Mouse (Mus musculus): ENCODE data around the gene Gm3417. TPM values are rescaled to one million over a fixed set of nuclear protein-coding genes. Genes with fewer than 3 reads are reported as not detected.
"Not testable (repeated sequence)": the region's sequence is repeated elsewhere in the genome, so short reads cannot be mapped to it uniquely, and the experiment has no call there.

The Gm3417 gene
- total and polyA plus RNA-seq, 2 experiments from 2014 or later, result not detected

GRCm38 (mm10) chr17:14949161-14949827 lies 29.3 kb downstream of the Gm3417 start:
- Histone ChIP-seq H3K4me2 (ENCODE audit: low read depth, low read length) (no peak overlapping the region), H3K27me3 (ENCODE audit: control insufficient read depth, insufficient read depth, low read length) (no peaks in the 10 kb centered on the region), H3K36me3 (replicated peaks; ENCODE audit: control insufficient read depth, insufficient read depth, low read length) (peaks cover 66% of the 10 kb centered on the region), H3K4me3 (ENCODE audit: low read depth, low read length) (no peak overlapping the region), H3K27ac (ENCODE audit: low read depth) (no peak overlapping the region), H3K9ac (replicated peaks; ENCODE audit: low read depth, low read length) (no peak overlapping the region), H3K4me1 (ENCODE audit: control insufficient read depth, insufficient read depth) (peaks cover under 1% of the 10 kb centered on the region; the same call in 1 of the 2 replicates), H3K9me3 (replicated peaks; ENCODE audit: control insufficient read depth, low read length) (no peaks in the 10 kb centered on the region)
- DNase-seq (ENCODE audit: low spot score) (no peak), ATAC-seq (ENCODE audit: insufficient read depth, low read depth) (no peak)
- TF ChIP-seq EP300 (IDR thresholded peaks at IDR 0.05; ENCODE audit: low read depth) (no peak), CTCF (IDR thresholded peaks at IDR 0.05; ENCODE audit: low read depth) (no peak)
- WGBS, result 80% methylated on average over 7 of the region's 7 CpGs

- Histone ChIP-seq H3K4me3 (ENCODE audit: low read depth, low read length) (no peak overlapping the region), H3K27ac (ENCODE audit: low read depth) (no peak overlapping the region), H3K9me3 (replicated peaks; ENCODE audit: control insufficient read depth, low read length) (no peaks in the 10 kb centered on the region), H3K4me2 (ENCODE audit: low read depth, low read length) (peak overlapping the region; percentile 90; the same call in 1 of the 2 replicates), H3K9ac (replicated peaks; ENCODE audit: low read depth, low read length) (no peak overlapping the region), H3K4me1 (ENCODE audit: control insufficient read depth, insufficient read depth) (peaks cover 7% of the 10 kb centered on the region), H3K36me3 (replicated peaks; ENCODE audit: control insufficient read depth, insufficient read depth, low read length) (peaks cover 25% of the 10 kb centered on the region), H3K27me3 (ENCODE audit: control insufficient read depth, insufficient read depth, low read length) (no peaks in the 10 kb centered on the region)
- ATAC-seq (ENCODE audit: insufficient read depth, low read depth) (no peak), DNase-seq (ENCODE audit: low spot score) (no peak)
- WGBS, result 87% methylated on average over 1 of the region's 1 CpGs
- TF ChIP-seq CTCF (IDR thresholded peaks at IDR 0.05; ENCODE audit: low read depth), result no peak
- no peak for TF ChIP-seq EP300 (IDR thresholded peaks at IDR 0.05; ENCODE audit: low read depth)
Observed at GRCm38 (mm10) chr17:14944551-14944950, 34.0 kb downstream of the Gm3417 start.

GRCm38 (mm10) chr17:14943729-14944059 lies 34.9 kb downstream of the Gm3417 start:
- Histone ChIP-seq H3K9ac (replicated peaks; ENCODE audit: low read depth, low read length) (peak overlapping the region; percentile 82), H3K4me2 (ENCODE audit: low read depth, low read length) (peak overlapping the region; percentile 90), H3K36me3 (replicated peaks; ENCODE audit: control insufficient read depth, insufficient read depth, low read length) (peaks cover 19% of the 10 kb centered on the region), H3K27ac (ENCODE audit: low read depth) (peak overlapping the region; percentile 70; the same call in 1 of the 2 replicates), H3K4me3 (ENCODE audit: low read depth, low read length) (peak overlapping the region; percentile 85), H3K27me3 (ENCODE audit: control insufficient read depth, insufficient read depth, low read length) (no peaks in the 10 kb centered on the region), H3K9me3 (replicated peaks; ENCODE audit: control insufficient read depth, low read length) (no peaks in the 10 kb centered on the region), H3K4me1 (ENCODE audit: control insufficient read depth, insufficient read depth) (peaks cover 7% of the 10 kb centered on the region)
- ATAC-seq (ENCODE audit: insufficient read depth, low read depth) (no peak), DNase-seq (ENCODE audit: low spot score) (no peak)
- WGBS, result 10% methylated on average over 16 of the region's 16 CpGs
- no peak for TF ChIP-seq CTCF (IDR thresholded peaks at IDR 0.05; ENCODE audit: low read depth)
- no peak for TF ChIP-seq EP300 (IDR thresholded peaks at IDR 0.05; ENCODE audit: low read depth)

- H3K9me3 ChIP-seq (replicated peaks; ENCODE audit: control insufficient read depth, low read length), result no peaks in the 10 kb centered on the region
- peaks cover 7% of the 10 kb centered on the region for H3K4me1 ChIP-seq (ENCODE audit: control insufficient read depth, insufficient read depth)
- no peaks in the 10 kb centered on the region for H3K27me3 ChIP-seq (ENCODE audit: control insufficient read depth, insufficient read depth, low read length)
- H3K4me2 ChIP-seq (ENCODE audit: low read depth, low read length), result peak within 1 kb of the TSS; percentile 90
- peak; percentile 98 for TF ChIP-seq EP300 (IDR thresholded peaks at IDR 0.05; ENCODE audit: low read depth)
- no peak for TF ChIP-seq CTCF (IDR thresholded peaks at IDR 0.05; ENCODE audit: low read depth)
- H3K4me3 ChIP-seq (ENCODE audit: low read depth, low read length), result peak within 1 kb of the TSS; percentile 85
- WGBS, result under 1% methylated on average over 54 of the region's 54 CpGs
- DNase-seq (ENCODE audit: low spot score), result peak; percentile 96
- H3K36me3 ChIP-seq (replicated peaks; ENCODE audit: control insufficient read depth, insufficient read depth, low read length), result peaks cover 13% of the 10 kb centered on the region
- peak within 1 kb of the TSS; percentile 82 for H3K9ac ChIP-seq (replicated peaks; ENCODE audit: low read depth, low read length)
- peak within 1 kb of the TSS; percentile 70 for H3K27ac ChIP-seq (ENCODE audit: low read depth)
- ATAC-seq (ENCODE audit: insufficient read depth, low read depth), result peak; percentile 98
Observed at GRCm38 (mm10) chr17:14943009-14943728, 35.4 kb downstream of the Gm3417 start, which contains the start of the genes Wdr27 and 1600012H06Rik. Gene Wdr27 (minus strand): TSS chr17:14943158. Gene 1600012H06Rik (plus strand): TSS chr17:14943184.

- not testable (repeated sequence) for H3K9me3 ChIP-seq (replicated peaks; ENCODE audit: control insufficient read depth, low read length); H3K27me3 ChIP-seq (ENCODE audit: control insufficient read depth, insufficient read depth, low read length); ATAC-seq (ENCODE audit: insufficient read depth, low read depth); DNase-seq (ENCODE audit: low spot score); H3K4me1 ChIP-seq (ENCODE audit: control insufficient read depth, insufficient read depth); H3K27ac ChIP-seq (ENCODE audit: low read depth)
- peaks cover 10% of the 10 kb centered on the region for H3K36me3 ChIP-seq (replicated peaks; ENCODE audit: control insufficient read depth, insufficient read depth, low read length)
- 66% methylated on average over 6 of the region's 6 CpGs for WGBS
- peak overlapping the region; percentile 82; the same call in 1 of the 2 replicates for H3K9ac ChIP-seq (replicated peaks; ENCODE audit: low read depth, low read length)
- peak overlapping the region; percentile 85 for H3K4me3 ChIP-seq (ENCODE audit: low read depth, low read length)
- H3K4me2 ChIP-seq (ENCODE audit: low read depth, low read length), result peak overlapping the region; percentile 90
Observed at GRCm38 (mm10) chr17:14942181-14942580, 36.4 kb downstream of the Gm3417 start.

Data from heart, postnatal 0 days (tissue).